Mouse (Mus musculus) MEL (cell line): ENCODE data around the gene Alas2. TPM values are rescaled to one million over a fixed set of nuclear protein-coding genes. Genes with fewer than 3 reads are reported as not detected.

Experiments
- DNase-seq: peaks from one replicate; pipeline ENCODE4 v3.0.0; 2011; ENCODE audit warnings: low read depth, low spot score
- H3K27ac ChIP-seq: 2 replicates; pipeline ENCODE4 v1.5.1; 2012; ENCODE audit warnings: low read depth, mild to moderate bottlenecking, control low read depth, low read length, moderate library complexity; ENCODE audit not compliant: control insufficient read depth
- H3K27me3 ChIP-seq, 2 experiments: fragments of 150-350 bp in 1 of 2; sonication (generic) in 1 of 2; 2 replicates each; pipeline ENCODE4 v1.6.1; 2012; ENCODE audit warnings: low read length in 2 of 2, mild to moderate bottlenecking in 2 of 2, improper control_type of control experiment in 1 of 2, moderate library complexity in 1 of 2; ENCODE audit not compliant: insufficient read depth in 2 of 2, control insufficient read depth in 1 of 2
- H3K36me3 ChIP-seq, 2 experiments: 2 replicates each; pipeline ENCODE4 v1.6.1; 2012 to 2014; ENCODE audit warnings: low read length in 2 of 2, improper control_type of control experiment in 1 of 2, inconsistent platforms in 1 of 2, mild to moderate bottlenecking in 1 of 2; ENCODE audit not compliant: insufficient read depth in 2 of 2, control insufficient read depth in 1 of 2
- H3K4me1 ChIP-seq, 2 experiments: fragments of 150-350 bp in 1 of 2; sonication (generic) in 1 of 2; 2 replicates each; pipeline ENCODE4 v1.6.1; 2012; ENCODE audit warnings: low read length in 2 of 2, improper control_type of control experiment in 1 of 2, mild to moderate bottlenecking in 1 of 2; ENCODE audit not compliant: insufficient read depth in 2 of 2, control insufficient read depth in 1 of 2
- H3K4me3 ChIP-seq, 2 experiments: fragments of 150-350 bp in 1 of 2; sonication (generic) in 1 of 2; 2 replicates each; pipeline ENCODE4 v1.5.1; 2012; ENCODE audit warnings: low read depth in 2 of 2, low read length in 2 of 2, mild to moderate bottlenecking in 2 of 2, moderate library complexity in 2 of 2, control low read depth in 1 of 2, improper control_type of control experiment in 1 of 2; ENCODE audit not compliant: control insufficient read depth in 1 of 2, insufficient read depth in 1 of 2
- H3K79me2 ChIP-seq: 2 replicates; pipeline ENCODE4 v1.6.1; 2012; ENCODE audit warnings: mild to moderate bottlenecking, low read length, moderate library complexity; ENCODE audit not compliant: control insufficient read depth, poor library complexity, insufficient read depth
- H3K9ac ChIP-seq: 2 replicates; pipeline ENCODE4 v1.6.1; 2012; ENCODE audit warnings: low read depth, mild to moderate bottlenecking, control low read depth, low read length, moderate library complexity; ENCODE audit not compliant: control insufficient read depth, poor library complexity, severe bottlenecking
- H3K9me3 ChIP-seq: fragments of 150-350 bp; sonication (generic); replicated peaks from 2 replicates; pipeline ENCODE4 v1.6.1; 2012; ENCODE audit warnings: mild to moderate bottlenecking, low read length, improper control_type of control experiment, moderate library complexity; ENCODE audit not compliant: insufficient read depth
- CHD2 ChIP-seq: IDR thresholded peaks from 2 replicates; pipeline ENCODE4 v1.6.1; 2011; ENCODE audit warnings: low read length, improper control_type of control experiment
- EP300 ChIP-seq, 2 experiments: IDR thresholded peaks; 2 replicates each; pipeline ENCODE4 v1.6.1; 2011; ENCODE audit warnings: improper control_type of control experiment in 2 of 2, low read length in 2 of 2, low read depth in 1 of 2, mild to moderate bottlenecking in 1 of 2
- POLR2AphosphoS5 ChIP-seq: IDR thresholded peaks from 2 replicates; pipeline ENCODE4 v1.6.1; 2012; ENCODE audit warnings: low read depth, borderline replicate concordance, mild to moderate bottlenecking, inconsistent platforms, low read length, moderate library complexity, mixed read lengths
- SMC3 ChIP-seq: IDR thresholded peaks from 2 replicates; pipeline ENCODE4 v1.6.1; 2011; ENCODE audit warnings: low read depth, low read length, improper control_type of control experiment
- USF1 ChIP-seq: IDR thresholded peaks from 2 replicates; pipeline ENCODE4 v1.6.1; 2014; ENCODE audit warnings: low read depth, mild to moderate bottlenecking, inconsistent platforms, low read length, improper control_type of control experiment, moderate library complexity
- ZKSCAN1 ChIP-seq: IDR thresholded peaks from 2 replicates; pipeline ENCODE4 v1.6.1; 2012; ENCODE audit warnings: low read depth, mild to moderate bottlenecking, inconsistent platforms, low read length, improper control_type of control experiment, moderate library complexity
- polyA plus RNA-seq, 2 experiments: library from polyadenylated mRNA; stranded (reverse) in 1 of 2; unstranded in 1 of 2; fragments of >175 nt in 1 of 2; fragments of >200 nt in 1 of 2; gene quantifications; 2 replicates each; pipeline versions ENCODE4 v1.2.1 to v1.2.4; 2012; ENCODE audit warnings: low replicate concordance in 2 of 2, low read depth in 1 of 2; ENCODE audit not compliant: insufficient read length in 2 of 2, insufficient read depth in 1 of 2, missing spikeins in 1 of 2
- total RNA-seq: library from RNA; depleted of rRNA; stranded (reverse); fragments of 300-350 nt; gene quantifications from 2 replicates; pipeline ENCODE4 v1.2.3, GENCODE M21; 2012; rRNA removed

Gene Alas2
- total and polyA plus RNA-seq, 3 experiments: 35.6 to 79.1 TPM; not detected in 1

- no peak overlapping the region for H3K4me3 ChIP-seq
- no peaks in the 10 kb centered on the region for H3K27me3 ChIP-seq
- H3K36me3 ChIP-seq: peaks cover 0 to 9% of the 10 kb centered on the region in 2 experiments; a peak in 2 of 4 replicates
- no peaks in the 10 kb centered on the region for H3K9me3 ChIP-seq
- H3K4me1 ChIP-seq: peaks cover 0 to 10% of the 10 kb centered on the region in 2 experiments; a peak in 2 of 4 replicates
- no peaks in the 10 kb centered on the region for H3K79me2 ChIP-seq
- TF ChIP-seq USF1 (no peak), ZKSCAN1 (no peak), EP300 (IDR thresholded peaks at IDR 0.05; ENCODE audit: low read depth in 1 of 2, low read length in 2 of 2) (no peak), SMC3 (no peak), CHD2 (no peak), POLR2AphosphoS5 (no peak)
- no peak overlapping the region for H3K27ac ChIP-seq
- no peak overlapping the region for H3K9ac ChIP-seq
- no peak for DNase-seq
Observed at GRCm38 (mm10) chrX:150598882-150599281, 51.7 kb downstream of the Alas2 start.

Other genes with a start within 250 kb of the Alas2 start
- 36.4 and 37.1 TPM in 2 replicates for gene Tmem29, start 88.2 kb upstream of the Alas2 start, total RNA-seq
- gene Tmem29, start 88.2 kb upstream of the Alas2 start, polyA plus RNA-seq: 10 to 100 TPM in 1 of 2 experiments, not detected in 1; 66.5 TPM
- gene Pfkfb1, start 40.9 kb downstream of the Alas2 start, total RNA-seq: 1.9 and 2.9 TPM in 2 replicates
- gene Pfkfb1, start 40.9 kb downstream of the Alas2 start, polyA plus RNA-seq: 10 to 100 TPM in 1 of 2 experiments, not detected in 1; 10.3 TPM
- 11.5 and 11.9 TPM in 2 replicates for gene Apex2, start 42.5 kb downstream of the Alas2 start, total RNA-seq
- 10 to 100 TPM in 1 of 2 experiments, not detected in 1; 23.4 TPM for gene Apex2, start 42.5 kb downstream of the Alas2 start, polyA plus RNA-seq
- not detected in 2 replicates for gene Tro, start 110.2 kb downstream of the Alas2 start, total RNA-seq
- under 1 TPM in 1 of 2 experiments, not detected in 1; 0.04 TPM for gene Tro, start 110.2 kb downstream of the Alas2 start, polyA plus RNA-seq